Mouse (Mus musculus) heart, postnatal 4 days (tissue): Measurements from ENCODE around the gene 1700001C02Rik. TPM values are rescaled to one million over a fixed set of nuclear protein-coding genes. Genes with fewer than 3 reads are reported as not detected.

Experiments used
- DNase-seq: peaks from one replicate; pipeline ENCODE4 v3.0.0; 2021
- total RNA-seq, 2 experiments: library from RNA; stranded (reverse); gene quantifications; 2 replicates each; pipeline ENCODE4 v1.2.3; 2021

The 1700001C02Rik gene
- not detected for total RNA-seq

- peak; percentile 28 for DNase-seq
Observed at GRCm38 (mm10) chr5:30465861-30466260, at the start of gene 1700001C02Rik. TSS of gene 1700001C02Rik (plus strand) at chr5:30466047.

- DNase-seq, result no peak
Observed at GRCm38 (mm10) chr5:30416665-30417064, 49.2 kb upstream of the 1700001C02Rik start.

GRCm38 (mm10) chr5:30423121-30423520 is 42.7 kb upstream of the 1700001C02Rik start:
- DNase-seq, result no peak

GRCm38 (mm10) chr5:30423572-30424244 is 42.1 kb upstream of the 1700001C02Rik start:
- peak; percentile 74 for DNase-seq

- no peak for DNase-seq
Observed at GRCm38 (mm10) chr5:30427406-30427805, 38.4 kb upstream of the 1700001C02Rik start.

GRCm38 (mm10) chr5:30438931-30439330 is 26.9 kb upstream of the 1700001C02Rik start:
- no peak for DNase-seq

- no peak for DNase-seq
Observed at GRCm38 (mm10) chr5:30440308-30440906, 25.4 kb upstream of the 1700001C02Rik start.

- peak; percentile 27 for DNase-seq
Observed at GRCm38 (mm10) chr5:30442196-30442595, 23.7 kb upstream of the 1700001C02Rik start.

GRCm38 (mm10) chr5:30444327-30444895 is 21.4 kb upstream of the 1700001C02Rik start:
- no peak for DNase-seq

- DNase-seq, result peak; percentile 24
Observed at GRCm38 (mm10) chr5:30456056-30456455, 9.8 kb upstream of the 1700001C02Rik start.

- no peak for DNase-seq
Observed at GRCm38 (mm10) chr5:30460155-30460554, 5.7 kb upstream of the 1700001C02Rik start.

- DNase-seq, result peak; percentile 61
Observed at GRCm38 (mm10) chr5:30461821-30462220, 4.0 kb upstream of the 1700001C02Rik start, which contains the start of gene Otof. TSS of gene Otof (minus strand) at chr5:30461932.

- DNase-seq, result no peak
Observed at GRCm38 (mm10) chr5:30466315-30466714, 468 bp downstream of the 1700001C02Rik start.

GRCm38 (mm10) chr5:30470454-30470853 is 4.6 kb downstream of the 1700001C02Rik start:
- DNase-seq, result no peak

GRCm38 (mm10) chr5:30472148-30472547 is 6.3 kb downstream of the 1700001C02Rik start:
- no peak for DNase-seq

GRCm38 (mm10) chr5:30476534-30476933 is 10.7 kb downstream of the 1700001C02Rik start:
- peak; percentile 34 for DNase-seq

GRCm38 (mm10) chr5:30482319-30482718 is 16.5 kb downstream of the 1700001C02Rik start:
- DNase-seq, result peak; percentile 90

- no peak for DNase-seq
Observed at GRCm38 (mm10) chr5:30483533-30483932, 17.7 kb downstream of the 1700001C02Rik start.

GRCm38 (mm10) chr5:30484591-30484990 is 18.7 kb downstream of the 1700001C02Rik start:
- DNase-seq, result no peak

- no peak for DNase-seq
Observed at GRCm38 (mm10) chr5:30485136-30485535, 19.3 kb downstream of the 1700001C02Rik start.

- DNase-seq, result no peak
Observed at GRCm38 (mm10) chr5:30490215-30490614, 24.4 kb downstream of the 1700001C02Rik start.

GRCm38 (mm10) chr5:30490845-30491244 is 25.0 kb downstream of the 1700001C02Rik start:
- DNase-seq, result no peak

GRCm38 (mm10) chr5:30493723-30494122 is 27.9 kb downstream of the 1700001C02Rik start:
- DNase-seq, result peak; percentile 33

- DNase-seq, result no peak
Observed at GRCm38 (mm10) chr5:30494606-30495005, 28.8 kb downstream of the 1700001C02Rik start.
